Mouse (Mus musculus) lung, postnatal 0 days (tissue): ENCODE measurements around the gene Tlk1.

ENCODE experiments used
- CTCF ChIP-seq: IDR thresholded peaks from 2 replicates; pipeline ENCODE4 v1.5.1; 2016; ENCODE audit warnings: antibody characterized with exemption, mild to moderate bottlenecking
- EP300 ChIP-seq: IDR thresholded peaks from 2 replicates; pipeline ENCODE4 v1.6.1; 2016; ENCODE audit warnings: antibody characterized with exemption, mild to moderate bottlenecking, control low read depth

- no peak for TF ChIP-seq CTCF
- no peak for TF ChIP-seq EP300
Measured at GRCm38 (mm10) chr2:70826436-70827230, 1.1 kb upstream of the Tlk1 start.
